Mouse (Mus musculus) ES-Bruce4 (cell line): Measurements from ENCODE around the gene Snap91. TPM values are rescaled to one million over a fixed set of nuclear protein-coding genes. Genes with fewer than 3 reads are reported as not detected.
A peak's percentile ranks its signal among the peaks of the same experiment; 100 is the strongest.

Experiments
- H3K27ac ChIP-seq: 2 replicates; pipeline ENCODE4 v1.5.1; 2012; ENCODE audit warnings: low read length, inconsistent platforms; ENCODE audit not compliant: insufficient read depth
- H3K27me3 ChIP-seq: 2 replicates; pipeline ENCODE4 v1.6.1; 2012; ENCODE audit warnings: mild to moderate bottlenecking, low read length, inconsistent platforms; ENCODE audit not compliant: control insufficient read depth, poor library complexity, insufficient read depth, severe bottlenecking
- H3K36me3 ChIP-seq: 2 replicates; pipeline ENCODE4 v1.6.1; 2012; ENCODE audit warnings: inconsistent platforms, mild to moderate bottlenecking, low read length, moderate library complexity; ENCODE audit not compliant: control insufficient read depth, poor library complexity, insufficient read depth, severe bottlenecking
- H3K4me1 ChIP-seq: one replicate; pipeline ENCODE4 v1.8.1; 2011; ENCODE audit warnings: low read length; ENCODE audit not compliant: control insufficient read depth, insufficient read depth
- H3K4me3 ChIP-seq: 2 replicates; pipeline ENCODE4 v1.5.1; 2011; ENCODE audit warnings: low read depth, mild to moderate bottlenecking, low read length
- H3K9ac ChIP-seq: 2 replicates; pipeline ENCODE4 v1.6.1; 2012; ENCODE audit warnings: low read depth, mild to moderate bottlenecking, inconsistent platforms; ENCODE audit not compliant: poor library complexity, severe bottlenecking
- H3K9me3 ChIP-seq: replicated peaks from 2 replicates; pipeline ENCODE4 v1.6.1; 2012; ENCODE audit warnings: mild to moderate bottlenecking, low read length, inconsistent platforms; ENCODE audit not compliant: control insufficient read depth, poor library complexity, insufficient read depth, severe bottlenecking
- CTCF ChIP-seq: IDR thresholded peaks from one replicate; pipeline ENCODE4 v1.8.1; 2011; ENCODE audit warnings: low read depth, low read length
- EP300 ChIP-seq: IDR thresholded peaks from 2 replicates; pipeline ENCODE4 v1.6.1; 2011; ENCODE audit warnings: low read depth, low read length; ENCODE audit not compliant: insufficient read depth
- POLR2A ChIP-seq: IDR thresholded peaks from one replicate; pipeline ENCODE4 v1.8.1; 2011; ENCODE audit warnings: low read length; ENCODE audit not compliant: insufficient read depth
- polyA plus RNA-seq: library from polyadenylated mRNA; stranded (reverse); fragments of >200 nt; gene quantifications from 2 replicates; pipeline ENCODE4 v1.2.4, GENCODE M21; 2011; ENCODE audit warnings: low read depth; ENCODE audit not compliant: missing spikeins, insufficient read depth, insufficient read length

The Snap91 gene
- polyA plus RNA-seq, 1 experiment = 4.5 TPM

DNA sequence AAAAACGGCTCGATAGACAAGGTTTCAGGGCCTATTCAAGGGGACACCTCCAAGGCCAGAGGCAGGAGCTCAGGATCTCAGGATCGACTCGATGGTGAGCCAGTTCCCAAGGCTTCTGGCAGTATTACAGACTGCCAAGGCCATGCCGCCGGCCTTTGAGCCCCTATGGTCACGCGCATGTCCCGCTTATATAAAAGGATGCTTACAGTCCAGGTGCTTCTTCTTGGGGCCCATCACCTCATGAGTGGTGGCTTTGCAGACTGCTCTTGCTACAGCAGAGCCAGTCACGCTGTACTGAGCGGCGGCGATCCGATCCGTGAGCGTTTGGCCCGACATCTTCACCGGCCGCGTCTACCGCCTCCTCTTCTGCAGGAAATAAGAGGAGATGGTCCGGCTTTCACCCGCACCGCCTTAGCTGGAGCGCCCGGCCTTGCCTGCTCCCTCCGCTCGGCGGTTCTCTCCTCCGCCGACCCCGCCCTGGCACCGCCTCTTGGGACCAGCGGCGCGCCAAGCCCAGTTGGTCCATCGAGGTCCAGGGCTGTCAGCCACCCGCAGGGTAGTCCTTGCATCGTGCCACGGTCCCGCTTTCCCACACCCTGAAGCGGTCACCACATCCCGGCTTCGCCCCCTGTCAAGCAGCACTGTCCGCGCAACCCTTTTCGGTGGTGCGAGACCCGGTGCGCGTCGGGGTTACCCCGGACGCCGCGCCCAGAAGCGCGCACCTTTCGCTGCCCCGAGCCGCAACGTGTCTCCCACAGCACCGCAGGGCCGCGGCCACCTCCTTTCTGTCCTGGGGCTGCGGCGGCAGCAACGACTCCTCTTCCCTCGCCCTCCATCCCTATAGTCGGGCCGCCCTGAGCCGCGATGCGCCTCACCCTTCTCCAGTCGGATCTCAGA is 990 bp downstream of the Snap91 start:
- Histone ChIP-seq H3K4me1 (no peaks in the 10 kb centered on the region), H3K9ac (peak overlapping the region; percentile 61), H3K4me3 (peak overlapping the region; percentile 69), H3K36me3 (no peaks in the 10 kb centered on the region), H3K9me3 (no peaks in the 10 kb centered on the region), H3K27ac (no peak overlapping the region), H3K27me3 (peaks cover 8% of the 10 kb centered on the region)
- no peak for TF ChIP-seq EP300
- TF ChIP-seq POLR2A = no peak
- no peak for TF ChIP-seq CTCF

DNA sequence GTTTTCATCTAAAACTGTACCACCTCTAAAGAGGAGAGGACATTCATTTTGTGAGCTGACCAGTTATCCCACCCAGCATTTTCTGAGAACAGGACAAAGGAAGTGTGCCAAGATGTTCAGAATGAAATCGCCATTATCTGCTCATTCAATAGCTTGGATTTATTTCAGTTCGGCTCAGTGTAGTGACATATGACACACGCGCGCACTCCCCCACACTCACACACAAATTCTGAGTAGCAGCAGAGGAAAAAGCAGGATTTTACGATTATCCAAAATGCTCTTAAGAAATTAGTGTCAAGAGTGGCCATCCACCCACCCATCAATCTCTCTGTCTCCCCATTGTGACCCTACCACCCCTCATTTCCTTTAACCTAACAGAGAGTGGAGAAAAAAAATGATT is 1.7 kb downstream of the Snap91 start:
- no peaks in the 10 kb centered on the region for H3K9me3 ChIP-seq
- H3K27me3 ChIP-seq = peaks cover 8% of the 10 kb centered on the region
- no peak overlapping the region for H3K27ac ChIP-seq
- TF ChIP-seq POLR2A (no peak), EP300 (no peak), CTCF (no peak)
- no peaks in the 10 kb centered on the region for H3K36me3 ChIP-seq
- H3K4me3 ChIP-seq = no peak overlapping the region
- no peak overlapping the region for H3K9ac ChIP-seq
- no peaks in the 10 kb centered on the region for H3K4me1 ChIP-seq

DNA sequence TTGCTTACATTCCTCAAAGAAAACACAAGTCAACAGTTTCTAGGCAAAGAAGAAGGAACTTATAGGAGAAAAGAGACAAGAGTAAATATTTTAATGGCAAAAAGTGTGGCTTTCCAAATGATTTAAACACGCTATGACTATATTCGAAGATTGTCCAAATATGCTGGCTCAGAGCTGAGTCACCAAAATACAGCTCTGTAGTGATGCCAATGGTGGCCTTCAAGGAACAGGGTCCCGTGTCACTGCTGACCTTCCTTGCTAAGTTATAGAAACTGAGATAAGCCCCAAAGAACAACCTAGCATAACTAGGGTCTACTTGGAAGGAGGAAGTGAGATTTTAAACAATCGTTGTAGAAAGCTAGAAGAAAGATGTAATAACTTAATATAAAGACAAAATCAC is 6.8 kb downstream of the Snap91 start:
- Histone ChIP-seq H3K4me1 (no peaks in the 10 kb centered on the region), H3K9me3 (no peaks in the 10 kb centered on the region), H3K36me3 (no peaks in the 10 kb centered on the region), H3K27ac (no peak overlapping the region), H3K27me3 (peaks cover 4% of the 10 kb centered on the region), H3K4me3 (no peak overlapping the region), H3K9ac (no peak overlapping the region)
- TF ChIP-seq CTCF = no peak
- TF ChIP-seq POLR2A = no peak

DNA sequence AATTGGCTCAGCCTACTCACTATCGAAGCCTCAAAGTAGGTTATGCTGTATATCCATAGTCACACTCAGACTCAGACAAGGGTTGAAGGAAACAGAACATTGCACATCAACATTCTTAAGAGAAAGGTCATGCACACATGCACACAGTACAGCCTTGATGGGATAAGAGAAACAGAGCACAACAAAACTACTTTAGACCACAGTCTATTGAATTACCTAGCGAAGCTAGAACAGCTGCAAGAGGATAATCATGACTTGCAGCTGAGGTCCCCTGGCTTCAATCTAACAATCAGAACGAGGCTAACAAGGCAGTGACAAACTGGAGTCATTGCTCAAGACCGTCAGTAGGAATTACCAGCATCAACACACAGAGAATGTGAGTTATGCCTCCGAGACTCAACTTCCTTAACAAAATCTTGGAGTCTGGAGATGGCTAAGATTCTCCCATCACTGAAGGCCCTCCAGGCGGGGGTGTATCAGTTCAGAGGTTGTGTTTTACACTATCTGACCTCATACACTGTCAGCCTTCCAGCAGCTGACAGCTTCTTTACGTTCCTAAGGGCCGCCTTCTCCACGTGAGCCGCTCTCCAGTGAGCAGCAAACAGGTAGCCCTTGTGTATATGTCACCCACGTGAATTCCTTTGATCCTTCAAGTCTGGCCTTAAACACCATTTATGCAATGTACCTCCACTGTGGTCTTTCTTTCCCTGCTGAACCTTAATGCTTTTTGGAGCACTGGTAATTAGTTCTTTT is 10.7 kb downstream of the Snap91 start:
- Histone ChIP-seq H3K4me1 (no peaks in the 10 kb centered on the region), H3K27ac (no peak overlapping the region), H3K36me3 (no peaks in the 10 kb centered on the region), H3K9me3 (no peaks in the 10 kb centered on the region), H3K9ac (no peak overlapping the region), H3K27me3 (no peaks in the 10 kb centered on the region), H3K4me3 (no peak overlapping the region)
- no peak for TF ChIP-seq POLR2A
- no peak for TF ChIP-seq CTCF
- no peak for TF ChIP-seq EP300

DNA sequence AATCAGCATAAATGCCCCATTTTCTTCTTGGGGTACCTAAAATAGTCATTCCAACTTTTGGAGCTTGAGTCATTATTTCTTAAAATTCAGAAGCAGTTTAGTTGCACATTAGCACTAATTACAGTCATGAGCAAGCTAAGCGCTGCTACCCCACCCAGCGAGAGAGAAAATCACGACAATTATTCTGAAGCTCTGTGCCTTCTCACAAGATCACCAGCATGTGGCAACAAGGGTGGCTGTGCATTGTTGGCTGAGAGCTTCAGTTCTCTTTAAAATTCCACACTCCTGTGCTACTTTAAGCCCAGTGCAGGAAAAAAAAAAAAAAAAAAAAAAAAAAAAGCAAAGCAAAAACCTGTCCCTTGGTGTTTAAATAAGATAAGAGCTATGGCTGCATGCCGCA is 22.4 kb downstream of the Snap91 start:
- H3K4me1 ChIP-seq = no peaks in the 10 kb centered on the region
- H3K9ac ChIP-seq = no peak overlapping the region
- TF ChIP-seq EP300 (no peak), CTCF (no peak), POLR2A (no peak)
- H3K9me3 ChIP-seq = no peaks in the 10 kb centered on the region
- H3K27ac ChIP-seq = no peak overlapping the region
- H3K36me3 ChIP-seq = no peaks in the 10 kb centered on the region
- H3K27me3 ChIP-seq = no peaks in the 10 kb centered on the region
- H3K4me3 ChIP-seq = no peak overlapping the region

DNA sequence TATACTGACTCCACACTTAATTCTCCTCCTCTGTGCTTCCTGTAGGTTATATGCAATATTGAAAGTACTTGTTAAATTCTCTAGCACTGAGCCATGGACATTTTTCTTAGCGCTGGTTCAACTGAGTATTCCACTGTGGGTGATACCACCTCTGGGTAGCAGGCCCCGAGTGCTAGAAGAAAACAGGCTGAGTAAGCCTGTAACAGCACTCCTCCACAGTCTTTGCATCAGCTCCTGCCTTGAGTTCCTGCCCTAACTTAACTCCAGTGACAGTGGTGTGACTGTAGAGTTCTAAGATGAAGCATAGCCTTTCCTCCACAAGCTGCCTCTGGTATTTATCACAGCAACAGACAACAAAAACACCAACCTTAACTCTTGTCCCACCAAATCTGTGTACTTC is 22.8 kb downstream of the Snap91 start:
- Histone ChIP-seq H3K9ac (no peak overlapping the region), H3K36me3 (no peaks in the 10 kb centered on the region), H3K4me1 (no peaks in the 10 kb centered on the region), H3K9me3 (no peaks in the 10 kb centered on the region), H3K27ac (no peak overlapping the region), H3K4me3 (no peak overlapping the region), H3K27me3 (no peaks in the 10 kb centered on the region)
- TF ChIP-seq CTCF = no peak
- no peak for TF ChIP-seq POLR2A
- no peak for TF ChIP-seq EP300
